Mouse (Mus musculus) olfactory bulb, adult 2 months (tissue): Measurements from ENCODE around the gene Tspan3. TPM values are rescaled to one million over a fixed set of nuclear protein-coding genes. Genes with fewer than 3 reads are reported as not detected.

Source experiments
- H3K27ac ChIP-seq: fragments of 200-500 bp; 2 replicates; pipeline ENCODE4 v1.5.1; 2012; ENCODE audit warnings: low read depth, low read length; ENCODE audit not compliant: insufficient read depth
- H3K4me1 ChIP-seq: fragments of 200-500 bp; 2 replicates; pipeline ENCODE4 v1.6.1; 2012; ENCODE audit warnings: low read length; ENCODE audit not compliant: control insufficient read depth, insufficient read depth
- H3K4me3 ChIP-seq: fragments of 200-500 bp; 2 replicates; pipeline ENCODE4 v1.5.1; 2012; ENCODE audit warnings: mild to moderate bottlenecking, low read depth, low read length, moderate library complexity; ENCODE audit not compliant: insufficient read depth
- CTCF ChIP-seq: fragments of 200-500 bp; IDR thresholded peaks from 2 replicates; pipeline ENCODE4 v1.5.1; 2012; ENCODE audit warnings: low read depth, mild to moderate bottlenecking, low read length, moderate library complexity; ENCODE audit not compliant: insufficient read depth
- POLR2A ChIP-seq: fragments of 200-500 bp; IDR thresholded peaks from 2 replicates; pipeline ENCODE4 v1.6.1; 2012; ENCODE audit warnings: mild to moderate bottlenecking, low read depth, low read length, moderate library complexity; ENCODE audit not compliant: insufficient read depth
- WGBS: fragments of 180-500 bp; shearing (Covaris S2); methylation state at CpG from one replicate; pipeline ENCODE4 v1.1.7; 2018; 5-methylcytosine and 5-hydroxymethylcytosine counted together
- polyA plus RNA-seq: library from polyadenylated mRNA; stranded (reverse); fragments of >200 nt; gene quantifications from 2 replicates; pipeline ENCODE4 v1.2.4, GENCODE M21; 2012; ENCODE audit warnings: low replicate concordance; ENCODE audit not compliant: missing spikeins, insufficient read depth, insufficient read length

Gene Tspan3
- polyA plus RNA-seq, 1 experiment = not detected

DNA sequence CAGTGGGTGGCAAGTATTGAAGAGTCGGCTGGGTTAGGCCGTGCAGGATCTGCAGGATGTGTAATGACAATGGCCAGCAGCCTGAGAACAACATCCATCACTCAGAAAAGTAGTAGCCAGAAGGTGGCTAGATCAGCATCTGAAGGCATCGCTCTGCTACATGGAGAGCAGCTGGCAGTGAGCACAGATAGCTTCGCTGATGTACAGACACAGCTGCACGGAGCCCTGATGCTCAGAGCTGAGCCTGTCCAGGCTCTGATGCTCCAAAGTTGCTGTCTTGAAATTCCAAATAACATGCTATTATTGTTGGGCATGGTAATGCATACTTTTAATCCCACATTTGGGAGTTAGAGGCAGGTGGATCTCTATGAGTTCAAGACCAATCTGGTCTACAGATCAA is 78.8 kb downstream of the Tspan3 start:
- WGBS = 77% methylated on average over 5 of the region's 5 CpGs
- TF ChIP-seq CTCF (no peak), POLR2A (no peak)

More for the DNA sequence above, 78.8 kb downstream of the Tspan3 start:
- Histone ChIP-seq H3K27ac (no peak overlapping the region), H3K4me3 (no peak overlapping the region), H3K4me1 (peaks cover 8% of the 10 kb centered on the region)

Other genes starting within 250 kb of the Tspan3 start
- gene Scaper, start 227.4 kb downstream of the Tspan3 start, polyA plus RNA-seq = not detected in 2 replicates
- gene 4930563M21Rik, start 154.9 kb downstream of the Tspan3 start, polyA plus RNA-seq = not detected in 2 replicates
- gene Rcn2, start 123.6 kb downstream of the Tspan3 start, polyA plus RNA-seq = not detected in 2 replicates
- not detected in 2 replicates for gene Pstpip1, start 75.5 kb downstream of the Tspan3 start, polyA plus RNA-seq